8 mouse cellular contexts compared by ENCODE assay signal in the genomic region with DNA sequence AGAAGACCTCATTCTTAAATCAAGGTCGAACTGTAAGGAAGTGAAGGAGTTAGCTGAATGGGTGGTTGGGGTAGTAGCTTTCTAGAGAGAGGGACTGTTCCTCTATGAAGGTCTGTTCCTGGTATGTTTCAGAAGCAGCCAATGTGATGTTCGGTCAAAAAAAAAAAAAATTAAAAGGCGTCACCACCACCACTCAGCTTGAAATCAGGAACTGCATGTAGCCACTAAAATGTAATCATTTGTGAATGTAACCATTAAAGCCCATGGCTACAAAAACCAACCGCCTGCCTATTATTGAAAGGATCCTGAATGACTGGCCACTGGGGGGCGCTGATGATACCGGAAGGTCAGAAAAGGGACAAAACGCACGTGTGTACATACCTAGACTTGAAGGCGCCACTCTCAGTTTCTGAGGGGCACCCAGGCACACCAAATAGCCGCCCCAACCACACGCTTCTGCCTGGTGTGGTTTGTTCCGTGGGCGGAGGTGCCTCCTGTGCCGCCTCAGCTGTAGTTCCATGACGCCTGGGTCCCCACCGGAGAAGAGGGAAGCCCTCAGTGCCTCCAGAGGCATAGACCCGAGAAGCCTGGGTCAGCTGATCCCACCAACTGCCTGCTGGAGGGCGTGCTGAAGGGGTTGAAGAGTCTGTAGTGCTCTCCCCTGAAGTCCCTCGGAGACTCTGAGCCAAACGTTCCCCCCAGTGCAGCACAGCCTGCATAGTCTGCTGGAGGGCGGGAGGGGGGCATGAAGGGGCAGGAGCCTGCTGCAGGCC. TPM values are rescaled to one million over a fixed set of nuclear protein-coding genes. Genes with fewer than 3 reads are reported as not detected.
DNase-seq lines count a peak whose midpoint lies in the region; ATAC-seq and TF ChIP-seq lines count a peak whose summit lies in the region.

No protein-coding gene starts in this region.

- ATAC-seq in stomach, postnatal 0 days (ENCODE audit: low FRiP score, low TSS enrichment), result peak; percentile 16; the same call in 1 of the 2 replicates

- TF ChIP-seq CTCF in kidney, adult 2 months (conservative IDR thresholded peaks at IDR 0.05; ENCODE audit: insufficient read depth, insufficient read length, low read depth, low read length), result peak; percentile 69
- TF ChIP-seq CTCF in stomach, postnatal 0 days (IDR thresholded peaks at IDR 0.05; ENCODE audit: low read depth), result peak; percentile 84

- intact Hi-C loops in gastrocnemius, postnatal 36 days (cut with DNase I), result no loop called here

- WGBS in kidney, adult 2 months, result 27% methylated on average over 21 of the region's 21 CpGs
- 24% methylated on average over 21 of the region's 21 CpGs for WGBS in stomach, postnatal 0 days

- H3K9ac ChIP-seq in stomach, postnatal 0 days (ENCODE audit: low read length), result no peak overlapping the region

- peaks cover 4% of the 10 kb centered on the region; the same call in 1 of the 2 replicates for H3K4me1 ChIP-seq in kidney, adult 2 months (ENCODE audit: control insufficient read depth, insufficient read depth, low read length)
- H3K4me1 ChIP-seq in stomach, postnatal 0 days (replicated peaks; ENCODE audit: control insufficient read depth, insufficient read depth), result peaks cover 9% of the 10 kb centered on the region; the same call in 1 of the 2 replicates

- H3K4me2 ChIP-seq in stomach, postnatal 0 days (replicated peaks; ENCODE audit: low read depth), result peak overlapping the region; percentile 39

- TF ChIP-seq EP300 in stomach, postnatal 0 days (optimal IDR thresholded peaks at IDR 0.05), result no peak

- no peak overlapping the region for H3K27ac ChIP-seq in kidney, adult 2 months (ENCODE audit: insufficient read depth, low read depth, low read length)
- no peak overlapping the region for H3K27ac ChIP-seq in stomach, postnatal 0 days (replicated peaks)

- H3K9me3 ChIP-seq in stomach, postnatal 0 days (ENCODE audit: control insufficient read depth, low read length), result no peaks in the 10 kb centered on the region

- no peak for TF ChIP-seq POLR2A in kidney, adult 2 months (IDR thresholded peaks at IDR 0.05; ENCODE audit: low read depth, low read length)

- H3K36me3 ChIP-seq in kidney, adult 2 months (ENCODE audit: control insufficient read depth, insufficient read depth, low read length), result no peaks in the 10 kb centered on the region
- H3K36me3 ChIP-seq in stomach, postnatal 0 days (ENCODE audit: control insufficient read depth, insufficient read depth, low read length), result no peaks in the 10 kb centered on the region; the same call in 1 of the 2 replicates

- H3K27me3 ChIP-seq in kidney, adult 2 months (replicated peaks; ENCODE audit: control insufficient read depth, insufficient read depth, low read length), result no peaks in the 10 kb centered on the region
- no peaks in the 10 kb centered on the region for H3K27me3 ChIP-seq in stomach, postnatal 0 days (ENCODE audit: control insufficient read depth, insufficient read depth, low read length)

- H3K4me3 ChIP-seq in kidney, adult 2 months (ENCODE audit: insufficient read depth, low read depth, low read length), result no peak overlapping the region
- no peak overlapping the region for H3K4me3 ChIP-seq in stomach, postnatal 0 days (ENCODE audit: low read depth, low read length)

- DNase-seq in gastrocnemius, adult 18-20 months (ENCODE audit: low spot score), result peak; percentile 69
- no peak for DNase-seq in gastrocnemius, postnatal 25 days
- DNase-seq in cerebellum, adult 8-10 months, result peak; percentile 78
- peak; percentile 61 to 65 for DNase-seq in gastrocnemius, postnatal 36 days
- peak; percentile 86 for DNase-seq in kidney, adult 2 months
- DNase-seq in liver, result peak; percentile 89
- peak; percentile 84 to 90 for DNase-seq in natural killer cell, adult 2 months (ENCODE audit: low spot score in 2 of 2)
- DNase-seq in stomach, postnatal 0 days (ENCODE audit: low spot score), result peak; percentile 91

RNA-seq across cellular contexts. Expression of a gene that starts 5.6 kb away (rescaled TPM):
- 10 to 100 TPM; 15.4 to 20.2 TPM for total RNA-seq in gastrocnemius, adult 18-20 months (2021)
- total RNA-seq in gastrocnemius, postnatal 25 days (2021), result 10 to 100 TPM; 17.7 to 19.6 TPM
- 10 to 100 TPM; 14.8 to 15.7 TPM for total RNA-seq in gastrocnemius, postnatal 36 days (2021)
- 33.6 and 34.5 TPM in 2 replicates for polyA plus RNA-seq in kidney, adult 2 months (2012; rRNA removed)
- polyA plus RNA-seq in stomach, postnatal 0 days (2015; fragmentation: Nextera tagmentation; extraction: Ambion mirVana), result 19.4 and 22.0 TPM in 2 replicates

RNA-seq across cellular contexts. Expression of a gene that starts 13.4 kb away (rescaled TPM):
- not detected for total RNA-seq in gastrocnemius, adult 18-20 months (2021)
- total RNA-seq in gastrocnemius, postnatal 25 days (2021), result not detected
- total RNA-seq in gastrocnemius, postnatal 36 days (2021), result not detected
- polyA plus RNA-seq in kidney, adult 2 months (2012; rRNA removed), result not detected in 2 replicates
- 0.17 TPM in 1 of 2 replicates, not detected in the other for polyA plus RNA-seq in stomach, postnatal 0 days (2015; fragmentation: Nextera tagmentation; extraction: Ambion mirVana)

RNA-seq across cellular contexts. Expression of a gene that starts 14.2 kb away (rescaled TPM):
- 10 to 100 TPM; 27.2 to 27.8 TPM for total RNA-seq in gastrocnemius, adult 18-20 months (2021)
- 10 to 100 TPM; 26.0 to 27.8 TPM for total RNA-seq in gastrocnemius, postnatal 25 days (2021)
- total RNA-seq in gastrocnemius, postnatal 36 days (2021), result 10 to 100 TPM; 23.2 to 27.5 TPM
- polyA plus RNA-seq in kidney, adult 2 months (2012; rRNA removed), result 40.3 and 54.9 TPM in 2 replicates
- 372 and 379 TPM in 2 replicates for polyA plus RNA-seq in stomach, postnatal 0 days (2015; fragmentation: Nextera tagmentation; extraction: Ambion mirVana)

RNA-seq across cellular contexts. Expression of a gene that starts 48.4 kb away (rescaled TPM):
- not detected for total RNA-seq in gastrocnemius, adult 18-20 months (2021)
- total RNA-seq in gastrocnemius, postnatal 25 days (2021), result not detected
- total RNA-seq in gastrocnemius, postnatal 36 days (2021), result not detected
- polyA plus RNA-seq in kidney, adult 2 months (2012; rRNA removed), result 79.3 and 96.0 TPM in 2 replicates
- polyA plus RNA-seq in stomach, postnatal 0 days (2015; fragmentation: Nextera tagmentation; extraction: Ambion mirVana), result 6.6 and 6.8 TPM in 2 replicates
